ENCODE assay signal across 8 mouse cellular contexts in the genomic region with DNA sequence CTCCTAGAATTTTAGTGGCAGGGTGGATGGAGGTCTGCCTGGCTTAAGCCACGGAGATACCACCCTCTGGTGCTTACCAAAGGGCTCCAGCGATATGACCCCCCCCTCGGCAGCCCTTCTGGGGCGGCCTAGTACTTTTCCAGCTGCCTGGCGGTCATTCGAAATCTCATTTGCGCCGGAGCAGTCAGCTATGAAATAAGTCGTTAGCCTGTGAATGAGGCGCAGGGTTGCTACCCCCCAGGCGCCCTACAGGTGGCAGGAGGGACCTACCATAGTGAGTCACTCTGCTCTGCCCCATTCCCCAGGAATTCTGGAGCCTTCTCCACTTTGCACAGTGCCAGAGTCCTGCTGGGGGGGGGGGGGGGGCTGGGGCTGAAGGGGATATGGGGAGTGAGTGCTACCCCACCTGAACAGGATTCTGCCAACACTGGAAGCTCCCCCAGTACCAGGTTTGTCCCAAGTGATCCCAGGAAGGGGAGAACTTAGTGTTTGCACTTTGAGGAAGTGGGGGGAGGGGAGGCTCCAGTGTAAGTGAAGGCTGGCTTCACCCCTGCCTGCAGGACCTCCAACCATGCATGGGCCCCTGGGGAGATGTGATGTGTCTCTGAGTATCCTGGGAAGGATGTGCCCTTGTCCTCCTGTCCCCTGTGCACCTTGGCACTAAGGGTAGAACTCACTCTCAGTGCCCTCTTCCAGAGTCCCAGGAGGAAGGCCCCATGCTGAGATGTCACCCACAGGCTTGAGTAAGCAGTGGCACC. TPM values are rescaled to one million over a fixed set of nuclear protein-coding genes. Genes with fewer than 3 reads are reported as not detected.
DNase-seq lines count a peak whose midpoint lies in the region; TF ChIP-seq lines count a peak whose summit lies in the region.

No protein-coding gene starts in this region.

- no peaks in the 10 kb centered on the region for H3K4me1 ChIP-seq in lung, adult 2 months (ENCODE audit: control insufficient read depth, insufficient read depth, low read length)

- TF ChIP-seq POLR2A in brain, embryonic 14.5 days (IDR thresholded peaks at IDR 0.05; ENCODE audit: borderline replicate concordance, extremely low read depth, insufficient read depth, insufficient read length, poor library complexity, severe bottlenecking): no peak
- TF ChIP-seq POLR2A in lung, adult 2 months (IDR thresholded peaks at IDR 0.05; ENCODE audit: borderline replicate concordance, extremely low read depth, low read depth, low read length): no peak

- WGBS in lung, adult 2 months: 17% methylated on average over 11 of the region's 11 CpGs

- H3K4me3 ChIP-seq in lung, adult 2 months (replicated peaks; ENCODE audit: extremely low read depth, low read depth, low read length): no peak overlapping the region

- TF ChIP-seq CTCF in brain, embryonic 14.5 days (IDR thresholded peaks at IDR 0.05; ENCODE audit: borderline replicate concordance, extremely low read depth, insufficient read depth, insufficient read length): peak; percentile 64
- TF ChIP-seq CTCF in lung, adult 2 months (IDR thresholded peaks at IDR 0.05; ENCODE audit: insufficient read depth, low read length): peak; percentile 68

- DNase-seq in thymus, postnatal 14 days: peak; percentile 30
- DNase-seq in thymus, postnatal 36 days: no peak
- peak; percentile 76 for DNase-seq in brain, embryonic 14.5 days (ENCODE audit: low read depth)
- DNase-seq in gastrocnemius, postnatal 10 days: peak; percentile 61
- peak; percentile 87 for DNase-seq in kidney, adult 18-20 months
- DNase-seq in lung, adult 2 months: peak; percentile 44
- peak; percentile 56 for DNase-seq in retina, postnatal 7 days (ENCODE audit: low read depth, low spot score)
- DNase-seq in spleen, postnatal 14 days (ENCODE audit: low spot score in 2 of 2): no peak

RNA-seq across cellular contexts. Expression of a gene that starts 8.7 kb away (rescaled TPM):
- polyA plus RNA-seq in brain, embryonic 14.5 days (2012; rRNA removed): 117 and 154 TPM in 2 replicates
- total RNA-seq in gastrocnemius, postnatal 10 days (2021): 10 to 100 TPM; 23.2 to 30.1 TPM
- polyA plus RNA-seq in lung, adult 2 months (2012; rRNA removed): 89.9 and 99.7 TPM in 2 replicates

RNA-seq across cellular contexts. Expression of a gene that starts 45.4 kb away (rescaled TPM):
- polyA plus RNA-seq in brain, embryonic 14.5 days (2012; rRNA removed): 0.29 and 0.33 TPM in 2 replicates
- total RNA-seq in gastrocnemius, postnatal 10 days (2021): 10 to 100 TPM; 63.5 to 81.2 TPM
- polyA plus RNA-seq in lung, adult 2 months (2012; rRNA removed): 3.3 and 3.6 TPM in 2 replicates

Comparison
In these comparisons a context has a peak if more than half of its experiments do, and no peak if none do; other contexts are left out.
1. DNase-seq: peak in thymus, postnatal 14 days (single experiment), brain, embryonic 14.5 days (single experiment), gastrocnemius, postnatal 10 days (single experiment), kidney, adult 18-20 months (single experiment), lung, adult 2 months (single experiment) and retina, postnatal 7 days (single experiment); none in thymus, postnatal 36 days (0 of 2) and spleen, postnatal 14 days (0 of 2).